Mouse (Mus musculus): ENCODE data around the gene Cnn2.

The Cnn2 gene

DNA sequence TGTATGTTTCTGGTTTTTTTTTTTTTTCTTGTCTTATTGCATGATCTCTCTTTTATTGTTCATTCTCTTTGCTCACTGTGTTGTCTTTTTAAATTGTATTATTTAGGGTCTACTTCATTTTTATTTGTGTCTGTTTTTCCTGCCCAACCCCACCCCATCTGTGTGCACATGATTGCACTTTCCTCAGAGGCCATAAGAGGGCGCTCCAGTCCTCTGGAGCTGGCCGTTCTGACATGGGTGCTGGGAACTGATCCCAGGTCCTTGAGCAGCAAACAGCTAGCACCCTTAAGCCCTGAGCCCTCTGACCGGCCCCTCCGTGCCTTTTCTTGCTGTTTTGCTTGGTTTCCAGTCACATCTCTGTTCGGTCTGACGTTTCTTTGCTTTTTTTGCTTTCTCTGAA, 3.2 kb downstream of the Cnn2 start:
- DNase-seq, result no peak

DNA sequence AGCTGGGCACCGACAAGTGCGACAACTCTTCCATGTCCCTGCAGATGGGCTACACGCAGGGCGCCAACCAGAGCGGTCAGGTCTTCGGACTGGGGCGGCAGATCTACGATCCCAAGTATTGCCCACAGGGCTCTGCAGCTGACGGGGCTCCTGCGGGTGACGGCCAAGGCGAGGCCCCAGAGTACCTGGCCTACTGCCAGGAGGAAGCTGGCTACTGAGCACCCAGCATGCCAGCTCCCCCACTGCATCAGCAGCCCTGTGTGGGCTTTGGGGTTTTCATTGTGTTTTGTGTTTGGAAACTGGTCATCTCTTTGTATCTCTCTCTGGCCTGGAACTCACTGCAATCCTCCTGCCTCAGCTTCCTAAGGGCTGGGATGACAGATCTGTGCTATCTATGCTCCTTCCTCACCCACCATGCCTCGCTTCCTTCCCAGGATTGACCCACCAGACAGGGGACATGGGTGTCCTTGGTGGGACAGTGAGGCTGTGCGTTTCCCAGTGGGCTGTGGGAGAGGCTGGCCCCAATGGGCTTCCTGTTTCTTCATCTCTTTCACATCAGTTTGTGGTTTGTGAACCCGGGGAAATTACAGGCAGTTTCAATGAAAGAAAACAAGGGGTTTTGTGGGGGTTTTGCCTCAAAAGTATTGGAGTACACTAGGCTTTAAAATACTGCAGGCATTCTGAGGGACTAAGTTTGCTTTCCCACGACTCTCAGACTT, 6.2 kb downstream of the Cnn2 start:
- DNase-seq, result no peak

DNA sequence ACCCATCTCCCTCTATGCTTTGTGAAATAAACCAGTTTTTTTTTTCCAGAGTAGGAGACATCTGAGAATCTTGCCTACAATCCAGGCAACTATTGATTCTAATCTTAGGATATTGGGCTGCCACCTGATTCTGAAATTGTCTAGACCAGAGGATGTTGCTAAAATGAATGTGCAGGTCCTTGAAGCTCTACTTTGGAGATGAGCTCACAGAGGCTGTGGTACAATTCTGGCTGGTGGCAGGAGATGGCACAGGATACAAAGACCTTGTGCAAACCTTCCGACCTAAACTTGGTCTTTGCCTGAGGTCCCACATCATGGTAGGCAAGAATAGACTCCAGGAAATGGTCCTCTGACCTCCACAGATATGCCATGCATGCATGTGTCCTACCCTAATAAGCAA, 7.3 kb downstream of the Cnn2 start:
- DNase-seq, result no peak

DNA sequence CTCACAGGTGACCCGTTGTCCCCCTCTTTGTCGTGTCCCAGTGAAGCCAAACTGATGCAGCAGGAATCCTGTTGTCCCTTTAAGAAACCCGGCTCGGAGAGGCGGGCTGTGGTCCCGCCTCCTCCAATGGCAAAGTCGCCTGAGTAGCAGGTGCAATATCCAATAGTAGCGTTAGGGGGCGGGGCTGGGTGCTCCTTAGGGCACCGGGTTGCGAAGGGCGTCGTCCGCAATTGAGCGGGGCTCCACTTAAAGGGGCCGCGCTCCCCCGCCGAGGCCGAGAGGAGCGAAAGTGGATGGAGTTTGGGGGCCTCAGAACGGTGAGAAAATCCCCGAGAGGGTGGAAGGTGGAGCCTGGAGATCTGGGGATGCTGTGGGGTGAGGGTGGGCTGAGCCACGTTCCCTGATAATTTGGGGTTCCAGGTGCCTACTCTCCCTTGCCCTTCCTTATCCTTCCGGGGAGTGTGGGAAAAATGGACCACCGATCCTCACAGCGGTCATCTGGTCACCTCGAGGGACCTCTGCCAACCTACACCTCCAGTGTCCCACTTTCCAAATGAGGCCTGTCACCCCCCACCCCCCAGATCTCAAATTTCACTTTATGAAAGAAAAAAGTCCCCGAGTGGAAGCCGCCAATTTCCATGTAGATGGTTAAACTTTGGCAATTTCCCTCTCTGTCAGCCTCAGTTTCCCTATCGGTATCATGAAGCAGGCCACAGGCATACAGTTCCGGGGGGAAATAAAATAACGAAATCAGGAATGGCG, 8.1 kb downstream of the Cnn2 start, which contains the start of gene Abca7:
Abca7 (plus strand) TSS at position 223 of the 762 bp plus-strand sequence.
- DNase-seq, result peak; percentile 97

DNA sequence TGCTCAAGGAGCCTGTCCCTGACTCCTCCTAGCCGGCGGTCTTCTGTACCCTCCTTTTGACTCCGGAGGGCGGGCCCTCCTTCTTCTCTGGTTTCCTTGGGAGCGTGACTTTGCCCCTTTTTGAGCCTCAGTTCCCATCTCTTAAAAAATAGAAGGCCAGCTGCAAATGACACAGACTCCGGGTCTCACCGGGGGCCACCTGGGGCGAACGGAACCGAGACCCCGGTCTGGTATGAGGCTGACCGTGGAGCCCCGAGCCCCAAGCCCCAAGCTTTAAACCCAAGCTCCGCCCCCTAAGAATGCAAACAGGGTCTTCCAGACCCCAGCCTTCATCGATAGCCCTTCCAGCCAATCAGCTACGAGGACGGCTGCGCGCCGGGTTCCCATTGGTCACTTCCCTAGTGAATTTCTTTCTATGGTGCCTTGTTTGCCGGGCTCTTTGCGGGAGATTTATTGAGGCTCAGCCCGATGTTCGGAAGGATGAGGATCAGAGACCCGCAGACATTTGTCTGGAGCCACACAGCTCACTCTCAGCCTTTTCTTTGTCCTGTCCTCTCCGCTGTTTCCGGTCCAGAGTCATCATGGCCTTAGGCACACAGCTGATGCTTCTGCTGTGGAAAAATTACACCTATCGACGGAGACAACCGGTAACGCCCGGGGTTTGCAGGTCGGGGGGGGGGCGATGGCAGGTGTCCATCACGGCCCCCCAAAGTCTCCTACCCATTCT, 8.8 kb downstream of the Cnn2 start:
- DNase-seq, result peak; percentile 93

DNA sequence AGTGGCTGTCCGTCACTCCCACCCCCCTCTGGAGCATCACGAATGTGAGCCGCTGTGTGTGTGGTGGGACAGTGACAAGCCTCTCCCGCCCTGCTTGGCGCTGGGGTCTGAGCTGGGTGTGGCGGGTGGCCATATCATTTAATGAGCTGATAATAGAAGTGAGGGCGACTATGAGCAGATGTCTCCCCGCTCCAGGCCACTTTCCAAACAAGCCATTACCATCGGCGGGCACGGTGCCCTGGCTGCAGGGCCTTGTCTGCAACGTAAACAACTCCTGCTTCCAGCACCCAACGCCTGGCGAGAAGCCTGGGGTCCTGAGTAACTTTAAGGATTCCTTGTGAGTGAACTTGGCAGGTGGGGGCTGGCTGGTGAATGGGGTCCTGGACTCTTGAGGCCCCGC, 9.4 kb downstream of the Cnn2 start:
- DNase-seq, result peak; percentile 55

DNA sequence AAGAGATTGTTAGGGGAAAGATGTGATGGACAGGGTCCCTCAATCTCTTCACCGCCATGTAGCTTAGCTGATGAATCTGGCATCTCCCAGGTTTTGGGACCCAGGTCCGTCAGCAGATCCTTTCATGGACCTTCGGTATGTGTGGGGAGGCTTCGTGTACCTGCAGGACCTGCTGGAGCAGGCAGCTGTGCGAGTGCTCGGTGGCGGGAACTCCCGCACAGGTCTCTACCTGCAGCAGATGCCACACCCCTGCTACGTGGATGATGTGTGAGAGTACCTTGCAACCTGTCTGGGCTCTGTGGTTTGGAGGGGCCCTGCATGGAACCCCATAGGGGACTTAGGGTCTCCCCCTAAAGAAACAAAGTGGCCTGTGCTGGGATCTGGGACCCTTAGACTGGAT, 13.6 kb downstream of the Cnn2 start:
- DNase-seq, result no peak

DNA sequence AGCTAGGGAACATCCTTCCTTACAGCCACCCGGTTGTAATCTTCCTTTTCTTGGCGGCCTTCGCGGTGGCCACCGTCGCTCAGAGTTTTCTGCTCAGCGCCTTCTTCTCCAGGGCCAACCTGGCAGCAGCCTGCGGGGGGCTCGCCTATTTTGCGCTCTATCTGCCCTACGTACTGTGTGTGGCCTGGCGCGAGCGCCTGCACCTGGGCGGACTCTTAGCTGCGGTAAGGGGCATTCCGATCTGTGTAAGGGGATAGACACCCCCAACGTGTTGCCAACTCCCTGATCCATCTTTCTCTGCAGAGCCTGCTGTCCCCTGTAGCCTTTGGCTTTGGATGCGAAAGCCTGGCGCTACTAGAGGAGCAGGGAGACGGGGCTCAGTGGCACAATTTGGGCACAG, 14.4 kb downstream of the Cnn2 start:
- no peak for DNase-seq

DNA sequence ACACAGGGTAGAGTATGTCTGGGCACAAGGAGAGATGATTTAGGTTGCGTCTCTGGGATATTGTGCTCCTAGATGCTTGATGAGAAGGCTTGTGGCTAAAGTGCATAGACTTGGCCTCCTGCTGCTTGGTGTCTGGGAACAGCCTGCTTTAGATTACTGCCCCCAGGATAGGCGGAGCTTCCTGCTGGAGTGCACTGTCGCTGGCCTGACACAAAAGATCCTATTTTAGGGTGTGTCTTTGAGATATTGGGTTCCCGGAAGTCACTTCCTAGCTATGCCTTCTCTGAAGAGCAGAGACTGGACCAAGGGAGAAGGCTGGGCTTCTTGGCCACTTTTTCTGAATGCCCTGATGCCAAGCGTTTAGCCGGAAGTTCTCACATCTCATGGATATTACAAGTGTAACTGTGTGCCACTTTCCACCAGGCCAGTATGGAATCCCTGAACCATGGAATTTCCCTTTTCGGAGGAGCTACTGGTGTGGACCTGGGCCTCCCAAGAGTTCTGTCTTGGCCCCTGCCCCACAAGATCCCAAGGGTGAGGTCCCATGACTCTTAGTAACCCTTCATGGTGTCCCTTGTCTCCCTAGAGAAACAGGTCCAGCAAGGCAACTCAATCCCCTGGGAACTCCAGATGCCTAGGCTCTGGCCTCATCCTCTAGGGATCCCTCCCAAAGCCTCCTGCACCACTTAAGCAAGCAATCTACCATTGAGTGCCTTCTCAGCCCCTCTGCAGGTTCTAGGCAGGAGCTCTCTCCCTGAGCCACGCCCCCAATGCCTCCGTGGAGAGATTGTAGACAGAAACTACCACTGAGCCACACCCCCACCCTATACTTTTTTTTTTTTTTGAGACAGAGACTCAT, 15.2 kb downstream of the Cnn2 start:
- DNase-seq, result no peak

DNA sequence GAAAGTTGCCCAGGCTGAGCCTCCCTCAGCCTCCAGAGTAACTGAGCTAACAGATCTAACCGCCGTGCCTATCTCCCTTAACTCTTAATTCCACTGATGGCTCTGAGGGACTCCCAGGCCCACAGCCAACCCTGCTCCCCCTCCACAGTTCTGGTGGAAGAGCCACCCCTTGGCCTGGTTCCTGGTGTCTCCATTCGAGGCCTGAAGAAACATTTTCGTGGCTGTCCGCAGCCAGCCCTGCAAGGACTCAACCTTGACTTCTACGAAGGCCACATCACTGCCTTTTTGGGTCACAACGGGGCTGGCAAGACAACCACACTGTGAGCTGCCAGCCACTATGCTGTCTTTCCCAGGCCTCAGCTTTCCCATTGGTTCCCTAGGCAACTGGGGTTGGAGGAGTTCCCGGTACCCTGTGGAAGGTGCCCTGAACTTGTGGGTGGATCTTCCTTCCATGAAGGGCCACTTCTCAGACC, 15.9 kb downstream of the Cnn2 start:
- no peak for DNase-seq

DNA sequence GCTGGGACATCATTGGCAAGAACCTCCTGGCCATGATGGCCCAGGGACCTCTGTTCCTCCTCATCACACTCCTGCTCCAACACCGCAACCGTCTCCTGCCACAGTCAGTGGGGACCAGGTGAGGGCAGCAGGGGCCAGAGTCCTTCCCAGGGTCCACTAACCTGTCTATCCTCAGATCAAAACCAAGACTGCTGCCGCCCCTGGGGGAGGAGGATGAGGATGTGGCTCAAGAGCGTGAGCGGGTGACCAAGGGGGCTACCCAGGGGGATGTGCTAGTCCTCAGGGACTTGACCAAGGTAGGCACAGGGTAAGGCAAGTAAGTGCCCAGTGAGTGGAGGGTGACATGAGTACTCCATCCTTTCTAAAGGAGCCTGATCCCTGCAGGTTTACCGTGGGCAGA, 23.4 kb downstream of the Cnn2 start:
- no peak for DNase-seq

DNA sequence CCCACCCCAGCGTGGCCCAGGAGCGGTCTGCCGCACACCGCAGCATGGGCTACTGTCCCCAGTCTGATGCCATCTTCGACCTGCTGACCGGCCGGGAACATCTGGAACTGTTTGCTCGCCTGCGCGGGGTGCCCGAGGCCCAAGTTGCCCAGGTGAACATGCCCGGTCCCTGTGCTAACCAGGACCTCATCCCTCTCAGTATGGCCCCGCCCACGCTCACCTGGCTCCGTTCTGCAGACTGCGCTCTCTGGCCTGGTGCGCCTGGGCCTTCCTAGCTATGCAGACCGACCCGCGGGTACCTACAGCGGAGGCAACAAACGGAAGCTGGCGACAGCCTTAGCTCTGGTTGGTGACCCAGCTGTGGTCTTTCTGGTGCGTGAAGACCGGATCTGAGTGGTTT, 25.2 kb downstream of the Cnn2 start:
- DNase-seq, result no peak

DNA sequence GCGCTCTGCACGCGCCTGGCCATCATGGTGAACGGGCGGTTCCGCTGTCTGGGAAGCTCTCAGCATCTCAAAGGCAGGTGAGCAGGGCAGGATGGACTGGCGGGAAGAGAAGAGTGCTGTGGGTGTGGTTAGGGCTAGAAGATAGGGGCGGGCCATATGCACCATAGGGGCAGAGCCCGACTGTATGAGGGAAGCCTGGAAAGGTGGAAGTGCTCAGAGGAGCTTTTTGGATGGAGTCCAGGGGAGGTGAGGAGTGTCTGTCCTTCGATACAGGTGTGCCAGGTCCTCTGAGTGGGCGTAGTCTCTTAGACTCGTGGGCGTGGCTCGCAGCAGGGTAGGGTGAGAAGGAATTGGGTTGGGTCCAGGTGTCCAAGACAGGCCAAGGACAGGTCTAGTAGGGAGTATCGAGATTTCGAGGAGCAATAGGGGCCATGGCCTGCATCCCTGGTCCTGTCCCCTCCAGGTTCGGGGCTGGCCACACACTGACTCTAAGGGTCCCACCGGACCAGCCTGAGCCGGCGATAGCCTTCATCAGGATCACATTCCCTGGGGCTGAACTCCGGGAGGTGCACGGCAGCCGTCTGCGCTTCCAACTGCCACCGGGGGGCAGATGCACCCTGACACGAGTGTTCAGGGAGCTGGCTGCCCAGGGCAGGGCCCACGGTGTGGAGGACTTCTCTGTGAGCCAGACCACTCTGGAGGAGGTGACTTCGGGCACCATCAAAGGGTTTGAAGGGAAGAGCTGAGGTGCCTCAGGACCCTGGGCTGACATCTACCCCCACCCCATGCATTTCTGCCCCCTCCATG, 26.3 kb downstream of the Cnn2 start:
- DNase-seq, result no peak

DNA sequence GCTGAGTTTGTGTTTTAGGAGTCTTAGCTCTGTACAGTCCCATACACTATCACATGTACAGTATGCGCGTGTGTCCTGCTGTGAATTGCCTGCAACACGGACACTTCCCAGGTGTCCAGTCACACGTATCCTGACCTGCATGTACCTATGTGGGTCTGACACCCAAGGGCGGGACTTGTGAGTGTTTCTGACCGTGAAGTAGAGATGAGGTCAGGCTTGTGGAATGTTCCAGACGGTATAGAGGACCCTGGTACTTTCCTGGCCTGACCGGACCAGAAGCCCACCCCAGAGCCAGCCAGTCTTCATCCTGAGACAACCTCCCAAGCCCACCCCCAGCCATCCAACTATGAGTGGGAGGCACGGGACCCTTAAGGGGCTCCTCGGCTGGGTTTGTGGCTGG, 27.2 kb downstream of the Cnn2 start:
- DNase-seq, result no peak

DNA sequence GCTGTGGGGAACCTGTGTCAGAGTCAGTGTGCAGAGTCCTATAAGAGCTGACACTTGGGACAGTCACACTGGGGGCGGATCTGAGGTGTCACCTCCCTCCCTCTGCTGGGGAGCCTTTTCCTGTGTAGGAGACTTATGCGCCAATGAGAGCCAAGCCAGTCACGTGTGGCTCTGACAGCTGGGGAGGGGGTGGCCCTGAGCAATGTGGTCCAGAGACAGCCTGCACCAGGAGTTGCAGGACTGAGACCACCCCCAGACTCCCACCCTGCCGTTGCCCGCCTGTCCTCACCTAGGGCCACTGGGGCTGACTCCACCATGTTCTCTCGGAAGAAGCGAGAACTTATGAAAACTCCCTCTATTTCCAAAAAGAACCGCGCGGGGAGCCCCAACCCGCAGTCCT, 28.1 kb downstream of the Cnn2 start, which contains the start of gene Arhgap45:
Arhgap45 (plus strand) TSS at position 143 of the 400 bp plus-strand sequence.
- DNase-seq, result no peak

DNA sequence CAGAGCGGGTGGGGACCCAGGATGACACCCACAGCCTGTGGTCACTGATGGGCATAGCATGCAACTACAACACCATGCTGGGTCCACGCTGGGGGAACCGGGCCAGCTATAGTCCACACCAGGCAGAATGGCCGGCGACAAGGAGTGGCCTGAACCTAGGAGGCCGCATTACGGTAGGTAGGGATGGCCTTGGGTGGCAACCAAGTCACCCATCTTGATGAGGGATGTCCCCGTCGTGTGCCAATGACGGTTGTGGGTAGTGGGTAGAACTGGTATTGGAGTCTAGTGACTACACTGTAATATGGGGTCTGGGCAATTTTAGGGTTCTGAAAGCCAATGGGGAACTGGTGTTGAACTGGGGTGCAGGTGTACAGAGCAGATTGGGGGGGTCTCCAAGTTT, 28.5 kb downstream of the Cnn2 start:
- DNase-seq, result no peak

DNA sequence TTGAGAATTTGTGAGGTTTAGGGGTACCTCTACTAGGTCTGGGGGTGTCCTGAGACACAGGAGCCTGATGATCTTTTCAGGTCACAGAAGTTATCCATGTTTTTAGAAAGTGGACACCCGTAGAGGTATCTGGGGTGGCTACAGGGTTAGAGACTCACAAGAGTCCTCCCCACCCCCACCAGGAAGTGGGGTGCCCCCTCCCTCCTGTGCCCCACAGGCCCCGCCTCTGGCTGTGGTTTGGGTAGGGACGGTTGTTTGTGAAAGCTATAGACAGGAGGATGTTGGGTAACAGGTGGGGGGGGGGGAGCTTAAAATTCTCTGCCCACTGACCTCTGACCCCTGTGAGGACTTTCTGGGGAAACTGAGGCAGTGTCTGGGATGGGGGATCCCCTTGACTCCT, 29.0 kb downstream of the Cnn2 start:
- DNase-seq, result no peak

DNA sequence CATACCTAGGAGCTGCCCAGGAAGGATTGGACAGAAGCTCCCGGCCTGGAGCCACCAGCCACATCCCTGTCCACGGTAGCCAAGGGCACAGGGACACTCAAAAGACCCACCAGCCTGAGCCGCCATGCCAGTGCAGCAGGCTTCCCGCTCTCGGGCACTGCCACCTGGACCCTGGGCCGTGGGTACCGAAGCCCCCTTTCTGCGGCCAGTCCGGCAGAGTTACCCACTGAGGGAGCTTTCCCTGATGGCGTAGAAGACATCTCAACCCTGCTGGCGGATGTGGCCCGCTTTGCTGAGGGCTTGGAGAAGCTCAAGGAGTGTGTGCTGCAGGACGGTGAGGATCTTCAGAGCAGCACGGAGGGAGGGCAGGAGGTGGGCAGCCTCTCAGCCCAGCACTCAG, 29.4 kb downstream of the Cnn2 start:
- no peak for DNase-seq

DNA sequence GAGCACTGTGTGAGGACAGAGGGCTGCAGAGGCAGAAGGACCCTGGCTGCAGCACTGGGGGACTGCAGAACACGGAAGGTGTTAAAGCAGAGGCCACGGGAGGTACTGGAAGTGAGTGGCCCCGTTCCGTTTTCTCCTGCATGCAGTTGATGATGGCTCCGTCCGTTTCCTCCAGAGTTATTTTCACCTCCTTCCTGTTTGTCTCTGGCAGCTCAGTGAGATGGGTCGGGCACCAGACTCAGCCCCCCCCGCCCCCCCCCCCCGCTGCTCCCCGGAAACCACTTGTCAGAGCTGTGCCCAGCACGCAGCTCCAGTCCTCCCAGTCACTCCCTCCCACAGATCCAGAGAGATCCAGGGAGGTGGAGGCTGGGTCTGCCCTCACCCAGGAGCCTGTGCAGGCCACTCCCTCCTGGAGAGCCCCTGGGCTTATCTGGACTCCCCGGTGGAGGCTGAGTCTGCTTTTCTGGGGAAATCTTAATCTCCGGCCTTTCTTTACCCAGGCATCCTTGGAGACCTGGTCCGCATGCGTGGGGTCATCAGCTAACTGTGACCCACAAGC, 30.4 kb downstream of the Cnn2 start:
- DNase-seq, result no peak

DNA sequence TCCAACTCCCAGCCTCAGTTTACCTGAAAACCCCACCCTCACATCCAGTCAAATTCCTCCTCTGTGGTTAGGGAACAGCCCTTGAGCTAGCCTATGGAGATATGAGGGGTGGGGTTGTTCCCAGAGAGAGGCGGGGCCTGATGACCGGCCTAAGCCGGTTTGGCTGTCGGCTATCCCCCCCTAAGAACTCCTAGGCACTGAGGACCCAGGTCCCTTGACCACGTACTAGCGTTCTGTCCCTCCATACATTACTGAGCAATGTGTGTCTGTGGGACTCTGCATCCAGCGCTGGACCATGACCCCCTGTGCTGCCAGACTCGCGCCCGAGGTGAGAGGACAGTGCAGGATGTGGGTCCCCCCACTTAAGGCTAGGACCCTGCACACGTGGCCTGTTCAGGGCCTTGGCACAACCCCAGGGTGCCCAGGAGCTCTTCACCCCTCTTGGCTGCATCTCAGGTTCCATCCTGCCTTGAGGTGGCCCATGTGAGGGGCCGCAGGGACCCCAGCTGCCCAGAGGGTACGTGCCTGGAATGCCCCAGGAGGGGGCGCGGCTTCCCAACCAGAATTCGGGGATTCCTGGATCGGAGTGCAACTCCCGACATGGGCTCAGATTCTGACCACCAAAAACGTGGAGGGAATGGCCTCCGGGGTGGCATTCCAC, 31.2 kb downstream of the Cnn2 start:
- peak; percentile 35 for DNase-seq

DNA sequence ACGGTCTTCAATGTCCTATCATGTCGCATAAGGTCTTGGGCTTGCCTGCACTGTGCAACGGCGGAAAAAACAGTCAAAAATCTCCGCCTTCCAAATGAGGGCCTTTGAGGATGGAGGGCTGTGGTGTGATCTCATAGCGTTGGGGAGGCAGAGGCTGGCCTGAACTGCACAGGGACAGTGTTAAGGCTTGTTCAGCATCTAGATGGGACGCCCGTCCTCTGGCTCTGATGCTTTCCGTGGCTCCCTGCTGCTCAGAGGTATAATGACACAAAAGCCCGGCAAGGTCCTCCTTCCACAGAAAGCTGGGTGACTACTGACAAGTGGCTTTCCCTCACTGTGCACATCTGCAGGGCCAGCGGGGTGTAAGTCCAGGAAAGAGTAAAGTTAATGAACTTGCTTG, 31.8 kb downstream of the Cnn2 start:
- no peak for DNase-seq
